Mouse (Mus musculus): ENCODE measurements at regions not wholly inside any gene's neighbourhood (a gene's known extent, or its start where the extent isn't known, plus 50 kb on each side); places are given as distances from the start of the nearest gene placed in this dataset.

DNA sequence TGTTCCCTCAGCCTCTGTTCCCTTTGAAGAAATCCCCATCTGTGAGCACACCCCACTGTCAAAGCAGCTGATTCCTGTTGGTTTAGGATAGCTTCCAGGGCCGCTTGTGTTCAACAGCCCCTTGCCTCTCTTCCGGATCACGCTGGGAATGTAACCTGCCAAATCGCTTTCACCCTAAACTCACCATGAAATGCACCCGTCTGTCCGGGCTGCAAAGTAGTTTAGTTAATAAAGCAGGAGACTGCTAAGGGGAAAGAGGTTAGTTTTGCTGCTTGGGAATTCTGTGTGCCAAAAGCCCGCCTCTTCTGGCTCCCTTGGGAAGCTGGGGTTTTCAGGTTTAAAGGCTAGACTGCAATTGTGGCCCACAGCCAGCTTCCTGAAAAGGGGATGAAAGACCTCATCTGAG lies 1278.9 kb downstream of the Gsdmc2 start:
- no peaks in the 10 kb centered on the region for H3K36me3 ChIP-seq (ENCODE audit: control insufficient read depth in 1 of 2, insufficient read depth in 2 of 2, low read length in 2 of 2)
- no peak overlapping the region for H3K4me3 ChIP-seq (ENCODE audit: control insufficient read depth in 1 of 2, insufficient read depth in 1 of 2, low read depth in 2 of 2, low read length in 2 of 2)
- H3K27ac ChIP-seq (ENCODE audit: control insufficient read depth, low read depth, low read length), result no peak overlapping the region
- no peaks in the 10 kb centered on the region for H3K27me3 ChIP-seq (ENCODE audit: control insufficient read depth in 1 of 2, insufficient read depth in 2 of 2, low read length in 2 of 2)
- H3K9ac ChIP-seq (ENCODE audit: control insufficient read depth, low read depth, low read length, poor library complexity, severe bottlenecking), result no peak overlapping the region
- TF ChIP-seq MAFK (IDR thresholded peaks at IDR 0.05; ENCODE audit: borderline replicate concordance, low read depth, low read length) (no peak), RCOR1 (IDR thresholded peaks at IDR 0.05; ENCODE audit: low read depth, low read length) (no peak), ZKSCAN1 (IDR thresholded peaks at IDR 0.05; ENCODE audit: low read depth, low read length) (no peak), ELF1 (IDR thresholded peaks at IDR 0.05; ENCODE audit: low read depth, low read length) (no peak), POLR2AphosphoS2 (IDR thresholded peaks at IDR 0.05; ENCODE audit: low read length) (no peak), MYC (IDR thresholded peaks at IDR 0.05; ENCODE audit: low read depth, low read length) (no peak), MAZ (IDR thresholded peaks at IDR 0.05; ENCODE audit: low read depth, low read length) (no peak), HCFC1 (IDR thresholded peaks at IDR 0.05; ENCODE audit: low read depth, low read length) (no peak), MXI1 (IDR thresholded peaks at IDR 0.05; ENCODE audit: low read depth, low read length) (no peak), USF2 (IDR thresholded peaks at IDR 0.05; ENCODE audit: borderline replicate concordance in 1 of 2, insufficient read depth in 1 of 2, low read depth in 1 of 2, low read length in 2 of 2) (no peak), MEF2A (IDR thresholded peaks at IDR 0.05; ENCODE audit: extremely low read depth, insufficient replicate concordance, low read depth, low read length, poor library complexity, severe bottlenecking) (no peak), SIN3A (IDR thresholded peaks at IDR 0.05; ENCODE audit: low read length) (no peak), POLR2AphosphoS5 (IDR thresholded peaks at IDR 0.05; ENCODE audit: borderline replicate concordance, low read depth, low read length) (no peak)
- H3K4me1 ChIP-seq (ENCODE audit: control insufficient read depth in 1 of 2, insufficient read depth in 2 of 2, low read length in 2 of 2), result no peaks in the 10 kb centered on the region
- no peaks in the 10 kb centered on the region for H3K79me2 ChIP-seq (ENCODE audit: control insufficient read depth, insufficient read depth, low read length, poor library complexity)
- H3K9me3 ChIP-seq (replicated peaks; ENCODE audit: insufficient read depth, low read length), result no peaks in the 10 kb centered on the region
- DNase-seq (ENCODE audit: low read depth, low spot score), result no peak

DNA sequence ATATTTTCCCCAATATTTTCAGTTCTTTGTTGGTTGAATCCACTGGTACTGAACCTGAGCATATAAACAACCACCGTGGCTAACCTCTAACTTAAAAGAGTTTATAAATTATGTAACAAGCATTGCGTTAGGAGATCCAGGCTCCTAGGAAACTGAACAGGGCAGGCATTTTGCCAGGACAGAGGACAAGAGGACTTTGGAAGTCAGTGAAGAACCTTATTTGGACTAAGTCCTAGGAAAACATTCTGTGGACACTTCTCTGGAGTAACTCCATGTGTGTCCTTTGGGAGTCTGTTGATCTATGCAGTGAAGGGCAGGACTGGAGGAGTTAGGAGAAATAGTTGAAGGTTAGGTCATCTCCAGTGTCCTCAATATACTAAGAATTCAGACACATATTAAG lies 1311.7 kb downstream of the Gsdmc2 start:
- H3K36me3 ChIP-seq (ENCODE audit: control insufficient read depth in 1 of 2, insufficient read depth in 2 of 2, low read length in 2 of 2), result no peaks in the 10 kb centered on the region
- no peak overlapping the region for H3K4me3 ChIP-seq (ENCODE audit: control insufficient read depth in 1 of 2, insufficient read depth in 1 of 2, low read depth in 2 of 2, low read length in 2 of 2)
- H3K79me2 ChIP-seq (ENCODE audit: control insufficient read depth, insufficient read depth, low read length, poor library complexity), result no peaks in the 10 kb centered on the region
- H3K27me3 ChIP-seq (ENCODE audit: control insufficient read depth in 1 of 2, insufficient read depth in 2 of 2, low read length in 2 of 2), result no peaks in the 10 kb centered on the region
- no peaks in the 10 kb centered on the region for H3K4me1 ChIP-seq (ENCODE audit: control insufficient read depth in 1 of 2, insufficient read depth in 2 of 2, low read length in 2 of 2)
- DNase-seq (ENCODE audit: low read depth, low spot score), result no peak
- no peak for TF ChIP-seq POLR2AphosphoS2 (IDR thresholded peaks at IDR 0.05; ENCODE audit: low read length)
- TF ChIP-seq MAX (IDR thresholded peaks at IDR 0.05; ENCODE audit: low read length), result no peak
- TF ChIP-seq MYC (IDR thresholded peaks at IDR 0.05; ENCODE audit: low read depth, low read length), result no peak
- TF ChIP-seq ETS1 (IDR thresholded peaks at IDR 0.05; ENCODE audit: low read depth, low read length), result no peak
- TF ChIP-seq MXI1 (IDR thresholded peaks at IDR 0.05; ENCODE audit: low read depth, low read length), result no peak
- no peak for TF ChIP-seq NRF1 (IDR thresholded peaks at IDR 0.05; ENCODE audit: insufficient read depth, low read depth, low read length, poor library complexity, severe bottlenecking)
- TF ChIP-seq RAD21 (IDR thresholded peaks at IDR 0.05; ENCODE audit: low read depth, low read length), result no peak
- TF ChIP-seq ZNF384 (IDR thresholded peaks at IDR 0.05; ENCODE audit: low read depth, low read length), result no peak
- TF ChIP-seq ZMIZ1 (IDR thresholded peaks at IDR 0.05; ENCODE audit: low read depth, low read length), result no peak
- no peak for TF ChIP-seq POLR2A (IDR thresholded peaks at IDR 0.05; ENCODE audit: control insufficient read depth in 1 of 2, insufficient read depth in 1 of 2, low read depth in 1 of 2, low read length in 2 of 2, poor library complexity in 1 of 2)
- no peak for TF ChIP-seq MAFK (IDR thresholded peaks at IDR 0.05; ENCODE audit: borderline replicate concordance, low read depth, low read length)
- no peak for TF ChIP-seq KAT2A (conservative IDR thresholded peaks at IDR 0.05; ENCODE audit: low read depth, low read length)
- TF ChIP-seq MEF2A (IDR thresholded peaks at IDR 0.05; ENCODE audit: extremely low read depth, insufficient replicate concordance, low read depth, low read length, poor library complexity, severe bottlenecking), result no peak
- no peak for TF ChIP-seq CHD2 (IDR thresholded peaks at IDR 0.05; ENCODE audit: low read length)
- no peak for TF ChIP-seq NELFE (IDR thresholded peaks at IDR 0.05; ENCODE audit: low read depth, low read length)
- no peak for TF ChIP-seq TAL1 (IDR thresholded peaks at IDR 0.05; ENCODE audit: low read length)
- no peak for TF ChIP-seq MYB (IDR thresholded peaks at IDR 0.05; ENCODE audit: low read depth, low read length)
- no peak for TF ChIP-seq HCFC1 (IDR thresholded peaks at IDR 0.05; ENCODE audit: low read depth, low read length)
- no peak for TF ChIP-seq MAZ (IDR thresholded peaks at IDR 0.05; ENCODE audit: low read depth, low read length)
- no peak for TF ChIP-seq UBTF (IDR thresholded peaks at IDR 0.05; ENCODE audit: borderline replicate concordance, insufficient read depth, low read depth, low read length)
- H3K9ac ChIP-seq (ENCODE audit: control insufficient read depth, low read depth, low read length, poor library complexity, severe bottlenecking), result no peak overlapping the region
- no peaks in the 10 kb centered on the region for H3K9me3 ChIP-seq (replicated peaks; ENCODE audit: insufficient read depth, low read length)
- no peak overlapping the region for H3K27ac ChIP-seq (ENCODE audit: control insufficient read depth, low read depth, low read length)
